Mouse (Mus musculus) small intestine, adult 2 months (tissue): ENCODE results near the gene Pkd2.

ENCODE experiments used
- CTCF ChIP-seq: fragments of 200-500 bp; IDR thresholded peaks from 2 replicates; pipeline ENCODE4 v1.5.1; 2012; ENCODE audit warnings: low read depth, mild to moderate bottlenecking, control low read depth, inconsistent platforms, low read length, moderate library complexity, mixed read lengths; ENCODE audit not compliant: insufficient replicate concordance, insufficient read length; ENCODE audit errors: extremely low read depth
- POLR2A ChIP-seq: fragments of 200-500 bp; IDR thresholded peaks from 2 replicates; pipeline ENCODE4 v1.6.1; 2012; ENCODE audit warnings: low read depth, mild to moderate bottlenecking, control low read depth, inconsistent platforms, low read length, moderate library complexity

- no peak for TF ChIP-seq POLR2A
- TF ChIP-seq CTCF: no peak
Measured at GRCm38 (mm10) chr5:104459706-104460455, 631 bp downstream of the Pkd2 start.
